Mouse (Mus musculus) lung, adult 2 months (tissue): ENCODE data around the gene Bpifc. TPM values are rescaled to one million over a fixed set of nuclear protein-coding genes. Genes with fewer than 3 reads are reported as not detected.
A peak's percentile ranks its signal among the peaks of the same experiment; 100 is the strongest.
"Not testable (repeated sequence)": the region's sequence is repeated elsewhere in the genome, so short reads cannot be mapped to it uniquely, and the experiment has no call there.

Experiments
- DNase-seq: peaks from one replicate; pipeline ENCODE4 v3.0.0; 2022
- H3K4me1 ChIP-seq: fragments of 200-500 bp; 2 replicates; pipeline ENCODE4 v1.6.1; 2011; ENCODE audit warnings: low read length; ENCODE audit not compliant: control insufficient read depth, insufficient read depth
- H3K4me3 ChIP-seq: fragments of 200-500 bp; replicated peaks from 2 replicates; pipeline ENCODE3; 2011; ENCODE audit warnings: low read depth, mild to moderate bottlenecking, control low read depth, low read length; ENCODE audit errors: extremely low read depth
- CTCF ChIP-seq: fragments of 200-500 bp; IDR thresholded peaks from 2 replicates; pipeline ENCODE4 v1.5.1; 2011; ENCODE audit warnings: mild to moderate bottlenecking, low read length, control low read depth; ENCODE audit not compliant: insufficient read depth
- POLR2A ChIP-seq: fragments of 200-500 bp; IDR thresholded peaks from 2 replicates; pipeline ENCODE4 v1.6.1; 2011; ENCODE audit warnings: low read depth, mild to moderate bottlenecking, control low read depth, low read length, borderline replicate concordance; ENCODE audit errors: extremely low read depth
- WGBS: fragments of 180-500 bp; shearing (Covaris S2); methylation state at CpG from one replicate; pipeline ENCODE4 v1.1.7; 2018; 5-methylcytosine and 5-hydroxymethylcytosine counted together
- polyA plus RNA-seq: library from polyadenylated mRNA; depleted of rRNA; stranded (reverse); fragments of >200 nt; gene quantifications from 2 replicates; pipeline ENCODE4 v1.2.3, GENCODE M21; 2012

Gene Bpifc
- polyA plus RNA-seq, 1 experiment = 2.9 TPM

DNA sequence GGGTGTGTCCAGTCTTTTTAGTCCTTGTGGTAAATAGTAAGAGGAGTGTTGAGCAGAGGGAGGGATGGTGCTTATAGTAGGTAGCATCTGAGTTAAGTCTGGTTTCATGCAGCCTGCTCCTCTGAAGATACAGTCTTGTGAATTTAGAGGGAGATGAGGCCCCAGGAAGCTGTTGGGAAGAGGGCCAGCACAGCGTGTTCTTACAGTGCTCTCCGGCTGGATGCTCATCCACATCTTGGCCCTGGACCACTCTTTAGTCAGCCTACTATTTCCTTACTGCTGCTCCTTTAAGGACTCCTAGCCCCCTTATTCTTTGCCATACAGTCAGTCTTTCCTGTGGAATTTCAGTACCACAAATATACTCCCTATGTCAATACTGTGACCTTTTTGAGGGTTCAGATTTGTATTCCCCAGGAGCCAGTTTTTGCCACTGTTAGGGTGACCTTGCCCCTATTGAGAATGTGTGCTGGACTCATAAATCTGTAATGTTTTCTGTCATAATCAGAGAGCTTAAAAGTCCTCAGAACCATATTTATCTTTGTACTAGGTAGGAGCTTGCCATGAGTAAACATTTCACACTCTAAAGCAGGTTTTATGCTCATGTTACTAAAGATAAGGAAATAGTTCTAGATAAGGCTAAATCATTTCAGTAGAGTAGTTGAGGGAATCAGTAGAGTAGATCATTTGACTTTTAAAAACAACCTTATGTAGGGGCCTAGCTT is 22.5 kb upstream of the Bpifc start:
- Histone ChIP-seq H3K4me3 (no peak overlapping the region), H3K4me1 (no peaks in the 10 kb centered on the region)
- no peak for DNase-seq
- TF ChIP-seq POLR2A (no peak), CTCF (no peak)
- WGBS = 42% methylated on average over 2 of the region's 2 CpGs

DNA sequence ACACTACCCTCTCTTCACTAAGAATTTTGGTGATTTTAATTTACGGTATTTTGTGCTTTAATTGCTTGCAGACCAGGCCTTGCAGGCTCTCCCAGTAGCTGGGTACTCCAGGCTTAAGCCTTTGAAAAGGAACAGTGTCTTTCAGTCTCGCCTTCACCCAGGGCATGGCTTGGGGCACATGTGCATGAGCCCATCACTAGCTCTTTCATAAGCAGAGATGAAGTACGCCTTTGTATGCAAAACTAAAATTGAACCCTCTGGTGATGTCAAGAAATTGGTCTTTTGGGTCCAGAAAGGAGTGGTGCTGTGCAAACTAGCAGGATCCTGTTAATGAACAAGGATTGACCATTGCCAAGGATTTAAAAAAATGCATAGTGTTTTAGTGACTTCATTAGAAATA is 20.8 kb upstream of the Bpifc start:
- TF ChIP-seq CTCF (no peak), POLR2A (no peak)
- WGBS = 92% methylated on average over 3 of the region's 3 CpGs
- DNase-seq = no peak
- Histone ChIP-seq H3K4me1 (no peaks in the 10 kb centered on the region), H3K4me3 (no peak overlapping the region)

DNA sequence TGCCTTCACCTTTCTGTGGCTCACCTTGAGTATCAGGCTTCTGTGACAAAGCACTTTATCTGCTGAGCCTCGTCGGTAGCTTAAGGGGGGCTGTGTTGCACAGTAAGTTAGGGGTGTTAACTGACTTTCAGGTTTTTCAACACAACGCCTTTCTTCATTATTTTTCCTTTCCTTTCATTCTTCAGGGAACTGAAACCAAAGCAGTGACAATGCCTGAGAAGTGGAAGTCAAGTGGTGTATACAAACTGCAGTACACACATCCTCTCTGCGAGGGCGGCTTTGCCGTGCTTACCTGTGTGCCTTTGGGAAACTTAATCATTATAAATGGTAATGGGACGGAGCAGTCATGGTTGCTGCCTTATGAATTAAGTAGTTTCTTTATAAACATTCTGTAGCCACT is 19.0 kb upstream of the Bpifc start:
- Histone ChIP-seq H3K4me3 (no peak overlapping the region), H3K4me1 (no peaks in the 10 kb centered on the region)
- whole genome bisulfite sequencing = 73% methylated on average over 7 of the region's 7 CpGs
- no peak for DNase-seq
- no peak for TF ChIP-seq POLR2A
- TF ChIP-seq CTCF = no peak

DNA sequence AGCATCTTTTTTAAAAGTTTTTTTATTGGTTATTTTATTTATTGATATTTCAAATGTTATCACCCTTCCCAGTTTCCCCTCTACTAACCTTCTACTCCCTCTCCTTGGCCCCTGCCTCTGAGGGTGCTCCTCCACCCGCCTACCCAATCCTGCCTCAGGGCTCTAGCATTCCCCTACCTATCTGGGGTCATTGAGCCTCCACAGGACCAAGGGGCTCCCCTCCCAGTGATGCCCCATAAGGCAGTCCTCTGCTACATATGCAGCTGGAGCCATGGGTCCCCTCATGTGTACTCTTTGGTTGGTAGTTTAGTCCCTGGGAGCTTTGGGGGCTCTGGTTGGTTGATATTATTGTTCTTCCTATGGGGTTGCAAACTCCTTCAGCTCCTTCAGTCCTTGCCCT is 15.1 kb upstream of the Bpifc start:
- H3K4me1 ChIP-seq, DNase-seq, H3K4me3 ChIP-seq: not testable (repeated sequence)
- 80% methylated on average over 1 of the region's 1 CpGs for WGBS

DNA sequence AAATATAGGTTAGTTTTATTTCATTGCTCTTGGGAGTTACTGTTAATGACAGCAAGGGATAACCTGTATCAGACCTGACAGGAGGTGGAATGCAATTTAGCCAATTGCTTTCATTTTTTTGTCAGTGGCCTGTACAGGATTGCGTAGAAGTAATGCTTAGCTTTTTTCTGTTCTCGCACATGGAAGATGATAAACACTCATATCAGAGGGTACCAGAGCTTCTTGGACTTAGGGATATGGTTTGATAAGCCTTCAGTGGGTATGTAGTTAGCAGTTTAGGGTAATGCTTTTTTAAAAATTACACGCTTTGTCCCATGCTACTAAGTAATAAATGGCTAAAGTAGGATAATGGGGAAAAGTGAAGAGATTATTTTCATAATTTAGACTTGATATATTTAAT is 14.7 kb upstream of the Bpifc start:
- TF ChIP-seq POLR2A (no peak), CTCF (no peak)
- DNase-seq = no peak
- H3K4me1 ChIP-seq = peaks cover 2% of the 10 kb centered on the region
- H3K4me3 ChIP-seq = no peak overlapping the region
- 94% methylated on average over 3 of the region's 3 CpGs for WGBS

DNA sequence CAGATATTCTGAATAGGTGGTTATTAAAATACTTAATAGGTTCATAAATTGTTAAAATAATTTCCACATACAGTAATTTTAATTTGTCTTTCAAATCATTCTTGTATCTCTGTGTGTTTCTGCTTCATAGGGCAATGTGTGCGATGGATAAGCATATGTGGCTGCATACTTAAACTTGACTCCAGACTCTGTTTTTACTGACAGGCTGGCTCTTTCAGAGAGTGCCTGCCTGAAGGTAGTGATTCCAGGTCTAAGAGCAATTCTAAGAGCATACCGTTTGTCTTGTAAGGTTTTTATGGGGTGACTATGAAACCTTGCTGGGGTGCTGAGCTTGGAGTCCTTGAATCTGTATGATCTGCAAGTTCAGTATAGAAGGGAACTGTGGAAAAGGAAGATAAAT is 14.2 kb upstream of the Bpifc start:
- DNase-seq = no peak
- Histone ChIP-seq H3K4me3 (no peak overlapping the region), H3K4me1 (peaks cover 2% of the 10 kb centered on the region)
- TF ChIP-seq CTCF = no peak
- TF ChIP-seq POLR2A = no peak
- 85% methylated on average over 2 of the region's 2 CpGs for WGBS

DNA sequence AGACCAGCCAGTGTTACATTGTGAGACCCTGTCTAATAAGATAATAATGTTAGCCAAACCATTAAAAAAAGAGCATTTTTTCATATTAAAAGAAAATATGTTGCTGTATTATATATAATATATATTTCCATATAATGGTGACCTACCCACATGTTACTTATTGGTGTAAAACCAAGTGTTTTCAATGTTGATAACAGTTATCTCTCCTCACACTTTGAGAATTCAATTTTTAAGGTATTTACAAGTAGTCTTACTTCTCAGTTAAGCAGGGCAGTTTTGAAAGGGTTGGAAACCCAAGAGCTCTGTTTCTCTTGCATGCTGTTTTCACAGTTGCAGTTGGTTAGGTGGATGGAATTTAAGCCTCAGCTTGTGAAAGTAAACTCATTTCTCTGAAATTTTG is 11.5 kb upstream of the Bpifc start:
- Histone ChIP-seq H3K4me3 (no peak overlapping the region), H3K4me1 (peaks cover 2% of the 10 kb centered on the region)
- no peak for TF ChIP-seq POLR2A
- TF ChIP-seq CTCF = no peak
- no peak for DNase-seq

DNA sequence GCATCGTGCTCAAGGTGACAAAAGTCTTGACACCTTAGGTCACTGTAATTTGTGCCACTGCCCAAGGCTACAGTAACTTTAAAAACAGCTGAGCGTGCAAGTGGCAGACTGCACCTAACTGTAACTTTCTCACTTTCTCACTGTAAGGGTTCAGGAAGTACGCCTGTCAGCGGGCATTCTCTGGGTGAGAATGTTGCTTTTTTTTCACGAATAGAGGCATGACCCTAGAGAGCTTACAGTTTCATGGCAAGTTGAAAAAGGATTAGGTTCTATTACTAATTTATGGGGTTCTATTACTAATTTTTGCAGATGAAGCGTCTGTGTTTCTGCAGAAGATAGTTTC is 10.8 kb upstream of the Bpifc start:
- WGBS = 4% methylated on average over 6 of the region's 6 CpGs

DNA sequence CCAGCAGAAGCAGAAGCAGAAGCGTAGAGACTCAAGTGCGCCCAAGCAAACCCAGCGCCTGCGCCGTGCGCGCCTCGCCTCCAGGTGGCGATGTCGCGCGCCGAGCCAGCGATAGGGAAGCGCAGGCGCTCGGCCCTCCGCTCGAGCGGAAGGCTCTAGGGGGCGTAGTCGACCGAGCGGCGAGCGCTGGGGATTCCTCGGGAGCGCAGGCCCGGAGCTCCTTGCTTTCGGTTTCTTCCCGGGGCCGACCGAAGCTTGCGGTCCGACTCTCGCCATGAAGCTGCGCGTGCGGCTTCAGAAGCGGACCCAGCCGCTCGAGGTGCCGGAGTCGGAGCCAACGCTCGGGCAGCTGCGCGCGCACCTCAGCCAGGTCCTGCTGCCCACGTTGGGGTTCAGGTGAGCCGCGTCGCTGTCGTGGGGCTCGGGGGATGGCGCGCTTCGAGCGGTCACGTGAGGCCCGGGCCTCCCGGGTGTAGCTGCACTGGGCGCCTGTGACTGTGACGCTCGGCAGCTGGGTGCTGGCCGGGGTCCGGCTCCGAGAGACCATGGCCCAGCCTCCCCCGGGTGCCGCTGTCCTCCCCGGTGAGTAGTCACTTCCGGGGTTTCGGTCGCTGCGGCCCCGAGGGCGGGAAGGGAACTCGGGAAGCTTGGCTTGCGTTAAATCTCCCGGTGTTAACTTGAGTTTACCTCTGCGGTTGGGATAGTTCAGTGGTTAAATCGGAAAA is 10.2 kb upstream of the Bpifc start, which contains the start of gene Fbxo7:
TSS of gene Fbxo7 (plus strand) at position 224 of the 725 bp plus-strand sequence.
- TF ChIP-seq POLR2A = peak; percentile 56; the same call in 1 of the 2 replicates
- TF ChIP-seq CTCF = peak; percentile 56
- WGBS = under 1% methylated on average over 82 of the region's 82 CpGs
- peak; percentile 88 for DNase-seq
- peaks cover 2% of the 10 kb centered on the region for H3K4me1 ChIP-seq
- peak within 1 kb of the TSS; percentile 85 for H3K4me3 ChIP-seq

More for the DNA sequence above, 10.8 kb upstream of the Bpifc start:
- Histone ChIP-seq H3K4me3 (peak overlapping the region; percentile 85), H3K4me1 (peaks cover 2% of the 10 kb centered on the region)
- TF ChIP-seq CTCF = no peak
- no peak for TF ChIP-seq POLR2A
- DNase-seq = no peak

DNA sequence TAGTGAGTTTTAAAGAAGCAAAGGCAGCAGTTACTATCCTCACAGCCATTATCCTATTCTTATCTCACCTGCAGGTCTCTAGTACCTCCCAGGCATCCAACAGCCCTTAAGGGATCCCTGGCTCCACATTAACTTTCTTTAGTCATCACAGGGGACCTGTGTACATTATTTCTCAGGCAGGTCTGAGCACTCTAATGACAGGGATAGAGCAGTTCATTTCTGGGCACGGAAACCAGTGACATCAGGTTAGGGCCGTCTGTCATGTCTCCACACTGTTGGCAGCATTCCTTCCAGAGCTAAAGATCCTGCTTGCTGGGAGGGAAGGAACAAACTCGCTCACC is 9.7 kb upstream of the Bpifc start:
- no peak for DNase-seq
- peak overlapping the region; percentile 22 for H3K4me3 ChIP-seq
- H3K4me1 ChIP-seq = peaks cover 2% of the 10 kb centered on the region
- WGBS = 0% methylated on average over 3 of the region's 3 CpGs
- TF ChIP-seq CTCF (no peak), POLR2A (no peak)
